Mouse (Mus musculus): Measurements from ENCODE around the gene Abca2. TPM values are rescaled to one million over a fixed set of nuclear protein-coding genes. Genes with fewer than 3 reads are reported as not detected.

The Abca2 gene
- polyA plus RNA-seq, 1 experiment from 2014 or later = 5.7 TPM

DNA sequence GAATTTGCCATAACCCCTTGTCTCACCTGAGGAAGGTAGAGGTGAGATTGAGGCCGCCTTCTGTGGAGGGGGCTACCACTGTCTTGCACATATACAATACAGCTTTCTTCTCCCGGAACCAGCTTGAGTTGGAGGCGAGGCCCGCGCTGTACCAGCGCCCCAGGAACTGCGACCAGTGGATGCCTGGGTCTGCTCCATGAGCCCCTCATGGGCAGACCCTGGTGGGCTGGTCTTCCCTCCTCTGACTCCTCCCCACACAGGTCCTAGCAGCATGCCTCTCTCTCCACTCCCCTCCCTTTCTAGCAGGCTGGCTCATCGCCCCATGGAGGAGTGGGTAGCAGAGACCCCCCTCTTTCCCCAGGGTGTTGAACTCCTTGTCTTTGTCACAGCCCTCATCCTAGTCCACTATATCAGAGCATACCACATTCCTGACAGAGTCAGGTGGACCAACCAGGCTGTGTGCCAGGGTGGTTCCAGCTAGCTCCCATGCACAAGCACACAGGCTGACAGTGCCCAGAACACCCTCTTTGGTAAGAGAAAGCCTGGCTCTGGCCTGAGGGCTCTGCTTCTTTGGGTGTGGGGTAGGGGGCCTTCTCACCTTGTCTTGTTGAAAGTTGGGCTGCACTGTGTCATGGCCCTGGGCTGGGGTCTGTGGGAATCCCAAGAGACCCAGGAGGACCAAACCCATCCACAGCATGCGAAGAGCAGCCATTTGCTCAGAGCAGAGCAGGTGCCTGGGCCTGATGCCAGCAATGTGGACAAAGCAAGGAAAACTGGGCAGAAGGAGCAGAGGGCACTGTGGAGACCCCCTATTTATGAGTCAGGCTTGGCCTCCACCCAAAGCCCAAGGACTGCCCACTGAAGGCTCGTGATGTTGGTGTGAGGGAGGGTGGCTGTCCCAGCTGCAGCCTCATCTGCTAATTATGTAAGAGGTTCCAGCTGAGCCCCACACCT lies 40.7 kb downstream of the Abca2 start:
- peak; percentile 67 for ATAC-seq
- 72% methylated on average over 10 of the region's 10 CpGs for WGBS
- Histone ChIP-seq H3K4me3 (no peak overlapping the region), H3K36me3 (ENCODE audit: poor library complexity, severe bottlenecking) (no peaks in the 10 kb centered on the region), H3K27ac (peak overlapping the region; percentile 73), H3K27me3 (no peaks in the 10 kb centered on the region), H3K9me3 (replicated peaks) (no peaks in the 10 kb centered on the region), H3K4me2 (0 out of 2 replicates have a peak overlapping the region, but pooled peaks have one; percentile 10), H3K4me1 (peaks cover 23% of the 10 kb centered on the region), H3K9ac (peak overlapping the region; percentile 34; the same call in 1 of the 2 replicates)

DNA sequence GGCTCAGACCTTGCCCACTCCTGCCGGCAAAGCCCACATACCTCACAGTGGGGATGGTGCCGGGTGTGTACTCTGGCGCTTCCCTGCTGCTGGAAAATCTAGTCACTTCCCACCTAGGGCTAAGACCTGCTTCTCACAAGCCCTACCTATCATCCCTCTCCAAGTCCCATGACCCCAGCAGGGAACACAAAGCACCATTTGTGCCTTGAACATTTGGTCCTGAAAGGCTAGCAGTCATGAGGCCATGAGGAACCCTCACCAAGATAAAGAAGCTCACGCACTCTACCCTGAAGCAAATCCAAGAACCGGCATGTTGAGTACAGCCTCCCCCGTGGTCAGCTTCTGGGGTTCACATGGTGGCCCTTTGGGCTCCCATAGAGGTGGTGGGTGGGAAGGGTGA lies 41.5 kb downstream of the Abca2 start, which contains the start of gene Ptgds:
Gene Ptgds, minus strand, starts transcription at position 78 of the 400 bp plus-strand sequence.
- Histone ChIP-seq H3K9ac (peak within 1 kb of the TSS; percentile 34; the same call in 1 of the 2 replicates), H3K27me3 (no peaks in the 10 kb centered on the region), H3K4me3 (no peak within 1 kb of the TSS), H3K27ac (peak within 1 kb of the TSS; percentile 73), H3K9me3 (replicated peaks) (no peaks in the 10 kb centered on the region), H3K4me1 (peaks cover 23% of the 10 kb centered on the region), H3K36me3 (ENCODE audit: poor library complexity, severe bottlenecking) (no peaks in the 10 kb centered on the region), H3K4me2 (0 out of 2 replicates have a peak within 1 kb of the TSS, but pooled peaks have one; percentile 10)
- 72% methylated on average over 6 of the region's 6 CpGs for WGBS
- ATAC-seq = no peak

DNA sequence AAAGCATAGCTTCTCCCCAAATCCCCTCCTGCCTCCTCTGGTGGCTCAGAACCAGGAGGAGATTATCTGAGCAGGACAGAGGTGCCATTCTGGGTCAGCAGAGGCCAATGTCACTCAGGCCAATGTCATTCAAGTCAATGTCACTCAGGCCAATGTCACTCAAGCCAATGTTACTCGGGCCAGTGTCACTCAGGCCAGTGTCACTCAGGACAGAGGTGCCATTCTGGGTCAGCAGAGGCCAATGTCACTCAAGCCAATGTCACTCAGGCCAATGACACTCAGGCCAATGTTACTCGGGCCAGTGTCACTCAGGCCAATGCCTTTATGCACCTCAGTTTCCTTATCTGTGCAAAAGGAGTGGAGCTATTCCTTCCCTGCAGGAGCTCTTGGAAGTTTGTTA lies 44.0 kb downstream of the Abca2 start:
- no peak for ATAC-seq
- Histone ChIP-seq H3K9ac (no peak overlapping the region), H3K4me1 (peaks cover 17% of the 10 kb centered on the region), H3K4me2 (no peak overlapping the region), H3K9me3 (replicated peaks) (no peaks in the 10 kb centered on the region), H3K27me3 (0 out of 2 replicates have a peak, but pooled peaks cover 5% of the 10 kb centered on the region), H3K27ac (no peak overlapping the region), H3K4me3 (no peak overlapping the region), H3K36me3 (ENCODE audit: poor library complexity, severe bottlenecking) (no peaks in the 10 kb centered on the region)
- WGBS = 74% methylated on average over 2 of the region's 2 CpGs

DNA sequence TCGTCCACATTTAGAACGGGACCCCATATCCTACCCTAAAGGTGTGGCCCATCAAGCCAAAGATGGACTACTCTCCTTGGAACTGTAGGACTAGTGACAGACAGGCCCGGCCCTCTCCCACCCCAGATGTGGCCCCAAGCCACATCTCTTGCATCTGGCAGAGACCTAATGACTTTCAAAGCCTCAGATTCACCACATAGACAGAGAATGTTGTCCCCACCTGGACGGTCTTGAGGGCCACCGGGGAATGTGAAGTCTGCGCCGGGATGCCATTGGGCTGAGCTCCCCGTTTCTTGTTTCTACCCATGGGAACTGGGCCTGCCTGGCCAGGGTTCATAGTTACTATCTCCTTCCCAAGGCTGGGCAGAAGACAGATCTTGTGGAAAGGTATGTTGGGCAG lies 49.0 kb downstream of the Abca2 start:
- 90% methylated on average over 8 of the region's 8 CpGs for WGBS
- Histone ChIP-seq H3K4me1 (no peaks in the 10 kb centered on the region), H3K27ac (no peak overlapping the region), H3K4me3 (no peak overlapping the region), H3K4me2 (no peak overlapping the region), H3K27me3 (0 out of 2 replicates have a peak, but pooled peaks cover 5% of the 10 kb centered on the region), H3K9me3 (replicated peaks) (no peaks in the 10 kb centered on the region), H3K36me3 (ENCODE audit: poor library complexity, severe bottlenecking) (no peaks in the 10 kb centered on the region), H3K9ac (no peak overlapping the region)
- no peak for ATAC-seq

DNA sequence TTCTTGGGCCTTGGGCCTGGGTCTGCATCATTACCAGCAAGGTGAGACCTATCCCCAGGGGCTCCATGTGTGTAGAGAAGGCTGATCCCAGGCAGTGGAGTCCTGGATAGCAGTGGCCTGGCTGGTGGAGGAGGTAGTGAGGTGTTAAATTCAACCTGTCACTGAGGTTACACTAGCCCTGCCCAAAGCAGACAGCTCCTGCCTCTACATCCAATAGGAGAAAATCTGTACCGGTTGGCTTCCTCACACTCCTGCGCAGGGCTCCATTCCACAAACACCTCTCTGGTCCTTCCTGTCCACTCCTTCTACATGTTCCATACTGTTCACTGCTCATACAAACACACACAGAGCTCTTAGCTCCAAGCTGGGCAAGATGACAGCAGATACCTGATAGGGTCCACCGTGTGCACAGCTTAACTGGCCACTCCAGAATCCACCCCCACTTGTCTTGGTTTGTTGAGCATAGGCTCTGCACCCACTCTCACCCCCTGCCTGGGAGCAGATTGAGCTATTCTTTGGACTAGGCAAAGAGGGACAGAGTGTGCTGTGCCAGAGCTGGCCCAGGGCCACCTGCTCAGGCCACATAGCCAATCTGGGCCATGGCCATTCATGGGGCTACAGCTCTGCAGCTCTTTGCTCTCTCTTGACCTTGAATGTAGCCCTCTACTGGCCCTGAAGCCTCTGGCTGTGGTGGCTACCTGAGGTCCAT lies 49.6 kb downstream of the Abca2 start:
- Histone ChIP-seq H3K27me3 (0 out of 2 replicates have a peak, but pooled peaks cover 5% of the 10 kb centered on the region), H3K4me2 (no peak overlapping the region), H3K36me3 (ENCODE audit: poor library complexity, severe bottlenecking) (no peaks in the 10 kb centered on the region), H3K9me3 (replicated peaks) (no peaks in the 10 kb centered on the region), H3K4me1 (no peaks in the 10 kb centered on the region), H3K9ac (no peak overlapping the region), H3K4me3 (no peak overlapping the region), H3K27ac (no peak overlapping the region)
- ATAC-seq = no peak
- WGBS = 95% methylated on average over 3 of the region's 3 CpGs

DNA sequence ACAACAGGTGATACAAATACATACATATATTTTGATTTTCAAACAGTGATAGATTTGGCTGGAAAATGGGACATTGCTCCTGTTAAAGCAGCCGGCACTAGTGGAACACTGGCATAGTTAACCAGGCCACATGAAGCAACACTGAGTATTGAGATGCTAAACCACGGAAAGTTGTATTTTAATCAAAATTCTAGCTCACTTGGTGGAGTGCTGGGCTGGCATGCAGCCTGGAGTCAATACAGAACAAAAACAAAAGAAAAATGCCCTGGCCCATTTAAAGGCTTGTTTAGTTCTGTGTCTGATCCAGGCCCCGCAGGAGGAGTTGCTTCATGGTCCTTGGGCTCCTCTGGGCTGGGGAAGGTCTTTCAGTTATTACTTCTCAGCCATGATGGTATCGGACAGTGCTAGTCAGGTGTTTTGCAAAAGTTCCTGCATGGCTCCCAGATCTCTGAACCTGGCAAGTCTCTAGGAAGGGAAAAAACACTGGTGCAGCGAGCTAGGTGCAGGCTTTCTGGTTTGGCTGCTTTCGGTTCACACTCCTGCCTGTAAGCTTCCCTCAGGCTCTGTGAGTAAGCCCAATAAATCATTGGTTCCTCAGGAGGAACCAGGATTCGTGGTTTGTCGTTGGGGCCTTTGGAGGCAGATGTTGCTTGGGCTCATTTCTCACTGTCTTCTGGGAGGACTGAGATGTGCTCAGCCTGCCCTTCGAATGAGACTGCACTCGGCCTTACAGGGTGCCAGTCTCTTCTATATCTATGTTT lies 51.2 kb downstream of the Abca2 start:
- WGBS = 77% methylated on average over 10 of the region's 10 CpGs
- Histone ChIP-seq H3K4me3 (no peak overlapping the region), H3K9me3 (replicated peaks) (no peaks in the 10 kb centered on the region), H3K27me3 (0 out of 2 replicates have a peak, but pooled peaks cover 5% of the 10 kb centered on the region), H3K36me3 (ENCODE audit: poor library complexity, severe bottlenecking) (no peaks in the 10 kb centered on the region), H3K4me2 (no peak overlapping the region), H3K27ac (no peak overlapping the region), H3K9ac (no peak overlapping the region), H3K4me1 (no peaks in the 10 kb centered on the region)
- no peak for ATAC-seq

DNA sequence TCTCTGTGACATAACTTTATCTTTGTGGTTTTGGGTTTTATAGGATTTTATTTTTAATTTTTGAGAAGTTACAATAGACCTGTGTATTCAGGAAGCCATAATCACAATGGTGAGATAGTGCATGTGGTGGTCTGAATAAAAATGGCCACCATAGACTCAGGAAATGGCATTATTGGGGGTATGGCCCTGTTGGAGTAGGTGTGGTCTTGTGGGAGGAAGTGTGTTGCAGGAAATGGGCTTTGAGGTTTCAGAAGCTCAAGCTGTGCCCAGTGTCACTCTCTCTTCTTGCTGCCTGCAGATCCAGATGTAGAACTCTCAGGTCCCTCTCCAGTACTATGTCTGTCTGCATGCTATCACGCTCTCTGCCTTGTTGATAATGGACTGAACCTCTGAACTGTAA lies 52.0 kb downstream of the Abca2 start:
- Histone ChIP-seq H3K9me3 (replicated peaks) (no peaks in the 10 kb centered on the region), H3K36me3 (ENCODE audit: poor library complexity, severe bottlenecking) (no peaks in the 10 kb centered on the region), H3K4me1 (no peaks in the 10 kb centered on the region), H3K27ac (no peak overlapping the region), H3K9ac (no peak overlapping the region), H3K27me3 (0 out of 2 replicates have a peak, but pooled peaks cover 3% of the 10 kb centered on the region), H3K4me2 (no peak overlapping the region), H3K4me3 (no peak overlapping the region)
- WGBS = 91% methylated on average over 1 of the region's 1 CpGs
- no peak for ATAC-seq

DNA sequence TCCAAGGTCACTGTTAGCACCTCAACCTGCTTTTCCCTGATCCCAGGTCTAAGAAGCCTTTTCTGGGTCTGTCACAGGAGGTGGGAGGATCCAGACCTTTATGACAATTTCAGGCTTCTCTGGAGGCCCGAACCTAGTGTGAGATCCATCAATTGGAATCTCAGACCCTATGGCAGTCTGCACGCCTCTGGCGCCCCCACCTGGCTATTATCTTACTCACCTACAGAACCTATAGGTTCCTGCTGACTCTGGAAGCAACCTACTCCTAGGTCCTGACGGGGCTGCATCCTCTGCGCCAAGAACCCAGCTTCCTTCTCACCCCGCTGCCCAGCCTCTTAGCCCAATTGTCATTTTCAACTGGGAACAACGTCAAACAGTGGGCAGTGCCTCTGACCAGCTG lies 54.5 kb downstream of the Abca2 start:
- no peak for ATAC-seq
- Histone ChIP-seq H3K36me3 (ENCODE audit: poor library complexity, severe bottlenecking) (no peaks in the 10 kb centered on the region), H3K4me2 (no peak overlapping the region), H3K4me1 (no peaks in the 10 kb centered on the region), H3K9ac (no peak overlapping the region), H3K9me3 (replicated peaks) (no peaks in the 10 kb centered on the region), H3K27ac (no peak overlapping the region), H3K27me3 (no peaks in the 10 kb centered on the region), H3K4me3 (no peak overlapping the region)
- WGBS = 24% methylated on average over 7 of the region's 7 CpGs

DNA sequence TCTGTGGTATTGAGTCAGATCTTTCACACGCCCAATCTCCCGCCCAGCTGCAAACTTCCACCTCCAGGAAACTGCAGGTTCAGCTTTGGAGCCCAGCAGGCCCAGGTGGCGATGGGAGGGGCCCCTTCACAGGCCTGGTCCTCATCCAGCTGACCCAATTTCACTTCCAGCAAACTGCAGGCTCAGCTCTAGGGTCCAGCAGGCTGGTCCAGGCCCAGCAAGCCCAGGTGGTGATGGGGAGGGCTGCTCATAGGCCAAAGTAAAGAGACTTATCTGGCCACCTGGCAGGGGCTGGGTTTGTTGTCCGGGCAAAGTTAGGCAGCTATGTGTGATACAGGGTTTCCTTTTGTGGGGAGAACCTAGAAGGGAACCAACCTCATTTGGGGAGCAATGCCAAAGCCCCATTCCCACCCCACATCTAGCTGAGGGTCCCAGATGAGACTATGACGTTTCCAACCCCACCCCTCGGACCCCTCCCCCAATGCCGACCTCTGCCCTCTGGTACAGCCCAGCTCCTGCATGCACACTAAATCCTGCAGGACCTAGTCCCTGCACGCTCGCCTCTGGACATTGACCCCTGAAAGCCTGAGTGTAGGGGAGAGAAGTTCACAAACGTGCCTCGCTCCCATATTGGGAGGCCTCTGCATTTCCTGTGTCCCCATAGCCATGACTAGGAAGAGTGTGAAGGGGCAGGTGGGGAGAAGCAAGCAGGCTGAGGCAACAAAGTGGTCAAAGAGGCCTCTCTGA lies 56.6 kb downstream of the Abca2 start:
- no peak for ATAC-seq
- no peaks in the 10 kb centered on the region for H3K9me3 ChIP-seq (replicated peaks)
- H3K4me2 ChIP-seq = no peak overlapping the region
- H3K36me3 ChIP-seq (ENCODE audit: poor library complexity, severe bottlenecking) = no peaks in the 10 kb centered on the region
- 0 out of 2 replicates have a peak, but pooled peaks cover 3% of the 10 kb centered on the region for H3K27me3 ChIP-seq
- H3K9ac ChIP-seq = no peak overlapping the region
- 69% methylated on average over 11 of the region's 11 CpGs for WGBS
- H3K27ac ChIP-seq = no peak overlapping the region
- no peak overlapping the region for H3K4me3 ChIP-seq
- H3K4me1 ChIP-seq = no peaks in the 10 kb centered on the region

DNA sequence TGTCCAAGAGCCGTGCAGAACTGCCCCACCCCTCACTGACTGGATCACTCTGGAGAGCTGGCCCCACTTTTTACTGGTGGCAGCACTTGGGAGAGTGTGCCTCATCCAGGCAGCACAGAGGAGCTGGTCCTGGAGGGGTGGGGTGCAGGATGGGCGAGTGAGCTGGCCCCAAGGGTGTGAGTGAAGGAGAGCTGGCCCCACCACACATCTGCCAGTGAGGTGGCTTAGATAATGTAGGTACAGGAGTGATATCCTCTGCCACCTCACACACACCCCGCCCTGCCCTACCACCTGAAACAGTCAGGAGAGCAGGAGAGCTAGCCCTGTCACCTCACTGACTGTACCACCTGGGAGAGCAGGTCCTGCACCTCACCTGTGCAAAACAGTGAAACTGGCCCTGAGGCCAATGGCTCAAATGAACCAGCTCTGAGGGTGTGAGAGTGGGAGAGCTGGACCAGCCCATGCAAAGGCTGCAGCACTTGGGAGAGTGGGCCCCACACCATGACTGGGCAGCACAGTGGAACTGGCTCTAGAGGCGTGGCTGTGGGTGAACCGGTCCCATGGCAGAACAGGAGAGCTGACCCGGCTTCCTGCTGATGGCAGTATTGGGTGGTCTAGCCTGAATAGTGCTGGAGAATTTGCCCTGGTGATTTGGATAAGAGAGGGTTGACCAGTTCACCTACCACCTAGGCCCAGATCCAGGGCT lies 59.6 kb downstream of the Abca2 start:
- no peaks in the 10 kb centered on the region for H3K9me3 ChIP-seq (replicated peaks)
- 77% methylated on average over 6 of the region's 6 CpGs for WGBS

More for the DNA sequence above, 59.6 kb downstream of the Abca2 start:
- H3K27ac ChIP-seq = no peak overlapping the region
- H3K4me3 ChIP-seq = no peak overlapping the region
- 0 out of 2 replicates have a peak, but pooled peaks cover 3% of the 10 kb centered on the region for H3K27me3 ChIP-seq
- H3K36me3 ChIP-seq (ENCODE audit: poor library complexity, severe bottlenecking) = no peaks in the 10 kb centered on the region
- H3K9ac ChIP-seq = no peak overlapping the region
- H3K4me2 ChIP-seq = no peak overlapping the region
- ATAC-seq = no peak
- no peaks in the 10 kb centered on the region for H3K4me1 ChIP-seq
